Mouse (Mus musculus) heart, embryonic 11.5 days (tissue): ENCODE measurements around the gene Zfp553. TPM values are rescaled to one million over a fixed set of nuclear protein-coding genes. Genes with fewer than 3 reads are reported as not detected.

Source experiments
- ATAC-seq: fragments of 200-750 bp; cut with Nextera tagmentation; replicated peaks from 2 replicates; pipeline ENCODE4 v1.8.0; 2017; ENCODE audit warnings: moderate library complexity; ENCODE audit not compliant: insufficient number of reproducible peaks, low FRiP score, low TSS enrichment
- H3K27ac ChIP-seq: fragments of 300-500 bp; sonication (generic); 2 replicates; pipeline ENCODE4 v1.5.1; 2014; ENCODE audit warnings: mild to moderate bottlenecking, low read depth, low read length
- H3K27me3 ChIP-seq: fragments of 300-500 bp; sonication (generic); 2 replicates; pipeline ENCODE4 v1.6.1; 2014; ENCODE audit warnings: mild to moderate bottlenecking, low read length, mixed read lengths; ENCODE audit not compliant: control insufficient read depth, insufficient read depth
- H3K36me3 ChIP-seq: fragments of 300-500 bp; sonication (generic); 2 replicates; pipeline ENCODE4 v1.6.1; 2014; ENCODE audit warnings: mild to moderate bottlenecking, low read length, moderate library complexity, mixed read lengths; ENCODE audit not compliant: control insufficient read depth, insufficient read depth
- H3K4me1 ChIP-seq: fragments of 300-500 bp; sonication (generic); 2 replicates; pipeline ENCODE4 v1.6.1; 2014; ENCODE audit warnings: low read length; ENCODE audit not compliant: control insufficient read depth, insufficient read depth
- H3K4me2 ChIP-seq: fragments of 300-500 bp; sonication (generic); 2 replicates; pipeline ENCODE4 v1.6.1; 2014; ENCODE audit warnings: mild to moderate bottlenecking, moderate library complexity
- H3K4me3 ChIP-seq: fragments of 300-500 bp; sonication (generic); 2 replicates; pipeline ENCODE4 v1.5.1; 2014; ENCODE audit warnings: low read depth, low read length
- H3K9ac ChIP-seq: fragments of 300-500 bp; sonication (generic); 2 replicates; pipeline ENCODE4 v1.6.1; 2014; ENCODE audit warnings: mild to moderate bottlenecking, low read depth, low read length, moderate library complexity
- H3K9me3 ChIP-seq: fragments of 300-500 bp; sonication (generic); replicated peaks from 2 replicates; pipeline ENCODE4 v1.6.1; 2016; ENCODE audit warnings: low read length; ENCODE audit not compliant: control insufficient read depth
- WGBS: fragments of 180-500 bp; shearing (Covaris S2); extraction: QIAGEN DNeasy Blood & Tissue Kit; methylation state at CpG from one replicate; pipeline ENCODE4 v1.1.7; 2014; ENCODE audit not compliant: insufficient replicate concordance; 5-methylcytosine and 5-hydroxymethylcytosine counted together
- polyA plus RNA-seq: library from polyadenylated mRNA; unstranded; fragments of >200 nt; fragmentation: Nextera tagmentation; extraction: Ambion mirVana; gene quantifications from 2 replicates; pipeline ENCODE4 v1.2.1, GENCODE M21; 2014

The Zfp553 gene
- polyA plus RNA-seq, 1 experiment from 2014 or later, result 12.3 TPM

DNA sequence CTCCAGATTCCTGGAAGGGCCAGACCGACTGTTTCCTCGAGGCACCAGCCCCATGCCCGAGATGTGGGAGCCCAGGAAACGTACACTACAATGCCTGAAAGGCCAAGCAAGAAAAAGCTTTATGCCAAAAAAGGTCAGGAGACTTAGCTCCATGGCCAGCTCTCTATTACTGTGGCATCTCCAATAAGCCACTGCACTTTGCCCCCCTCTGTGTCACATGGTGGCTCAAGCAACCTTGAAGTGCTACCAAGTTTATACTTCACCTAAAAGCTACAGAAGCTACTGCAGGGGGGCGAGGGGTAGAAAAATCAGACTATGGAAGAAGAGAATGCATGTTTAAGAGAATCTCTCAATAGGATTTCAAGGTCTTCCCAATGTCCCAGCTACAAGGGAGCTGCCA is 39.9 kb upstream of the Zfp553 start:
- no peak overlapping the region for H3K4me2 ChIP-seq
- no peak for ATAC-seq

DNA sequence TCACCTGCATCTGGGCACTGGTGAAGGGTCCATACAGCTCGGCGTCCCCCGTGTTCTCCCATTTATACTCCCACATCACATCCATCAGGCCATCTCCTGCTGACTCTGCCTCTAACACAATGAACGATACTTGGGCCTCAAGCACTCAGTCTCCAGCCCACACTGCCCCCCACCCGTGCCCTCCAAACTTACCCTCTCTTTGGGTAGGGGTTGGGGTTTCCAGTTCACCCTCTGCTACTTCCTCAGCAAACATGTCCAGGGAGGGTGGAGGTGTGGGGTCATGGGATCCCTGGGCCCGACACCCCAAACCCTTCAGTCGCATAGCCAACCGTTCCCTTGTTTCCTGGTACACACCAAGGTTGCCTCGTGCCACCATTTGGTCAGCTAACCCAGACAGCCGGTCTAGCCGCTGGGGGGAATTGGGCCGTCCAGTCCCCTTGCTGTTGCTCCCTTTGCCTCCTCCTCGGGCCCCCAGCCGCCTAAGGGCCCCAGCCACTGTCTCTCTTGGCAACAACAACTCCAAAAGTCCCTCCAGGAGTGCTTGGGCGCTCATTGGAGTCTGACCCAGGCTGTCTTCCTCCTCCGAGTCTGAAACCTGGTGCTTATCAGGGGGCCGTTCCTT is 38.7 kb upstream of the Zfp553 start:
- H3K4me1 ChIP-seq, result peaks cover 13% of the 10 kb centered on the region
- H3K27ac ChIP-seq, result no peak overlapping the region
- peak overlapping the region; percentile 88 for H3K4me2 ChIP-seq
- WGBS, result 91% methylated on average over 17 of the region's 17 CpGs
- H3K4me3 ChIP-seq, result 0 out of 2 replicates have a peak overlapping the region, but pooled peaks have one; percentile 74
- peaks cover 37% of the 10 kb centered on the region for H3K36me3 ChIP-seq
- ATAC-seq, result no peak
- no peaks in the 10 kb centered on the region for H3K9me3 ChIP-seq
- H3K27me3 ChIP-seq, result no peaks in the 10 kb centered on the region
- no peak overlapping the region for H3K9ac ChIP-seq

More for the DNA sequence above, 39.9 kb upstream of the Zfp553 start:
- Histone ChIP-seq H3K27ac (no peak overlapping the region), H3K36me3 (peaks cover 25% of the 10 kb centered on the region), H3K27me3 (no peaks in the 10 kb centered on the region), H3K9me3 (no peaks in the 10 kb centered on the region), H3K4me1 (peaks cover 13% of the 10 kb centered on the region), H3K4me3 (no peak overlapping the region), H3K9ac (0 out of 2 replicates have a peak overlapping the region, but pooled peaks have one; percentile 22)
- 95% methylated on average over 5 of the region's 5 CpGs for WGBS

DNA sequence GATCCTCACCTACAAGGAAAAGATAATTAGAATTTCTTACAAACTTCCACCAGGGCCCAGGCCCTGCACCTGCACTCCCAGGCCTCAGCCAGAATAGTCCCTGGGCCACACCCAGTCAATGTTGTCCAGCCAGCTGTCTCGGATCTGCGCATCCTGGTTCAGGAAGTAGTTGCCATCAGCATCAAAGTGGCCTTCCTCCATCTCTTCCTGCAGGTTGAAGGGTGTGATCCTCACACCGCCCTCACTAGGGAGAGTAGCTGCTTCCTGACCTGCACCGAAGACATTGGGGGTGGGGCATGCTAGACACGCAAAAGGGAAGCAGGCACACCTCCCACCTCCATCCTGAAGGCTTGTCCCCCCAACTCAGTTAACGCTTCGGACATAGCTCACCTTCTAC is 38.2 kb upstream of the Zfp553 start:
- H3K36me3 ChIP-seq, result peaks cover 41% of the 10 kb centered on the region
- no peaks in the 10 kb centered on the region for H3K9me3 ChIP-seq
- H3K4me1 ChIP-seq, result peaks cover 13% of the 10 kb centered on the region
- peak overlapping the region; percentile 88 for H3K4me2 ChIP-seq
- peak overlapping the region; percentile 83 for H3K9ac ChIP-seq
- WGBS, result 72% methylated on average over 7 of the region's 7 CpGs
- H3K27ac ChIP-seq, result no peak overlapping the region
- no peaks in the 10 kb centered on the region for H3K27me3 ChIP-seq
- H3K4me3 ChIP-seq, result peak overlapping the region; percentile 74
- ATAC-seq, result no peak

DNA sequence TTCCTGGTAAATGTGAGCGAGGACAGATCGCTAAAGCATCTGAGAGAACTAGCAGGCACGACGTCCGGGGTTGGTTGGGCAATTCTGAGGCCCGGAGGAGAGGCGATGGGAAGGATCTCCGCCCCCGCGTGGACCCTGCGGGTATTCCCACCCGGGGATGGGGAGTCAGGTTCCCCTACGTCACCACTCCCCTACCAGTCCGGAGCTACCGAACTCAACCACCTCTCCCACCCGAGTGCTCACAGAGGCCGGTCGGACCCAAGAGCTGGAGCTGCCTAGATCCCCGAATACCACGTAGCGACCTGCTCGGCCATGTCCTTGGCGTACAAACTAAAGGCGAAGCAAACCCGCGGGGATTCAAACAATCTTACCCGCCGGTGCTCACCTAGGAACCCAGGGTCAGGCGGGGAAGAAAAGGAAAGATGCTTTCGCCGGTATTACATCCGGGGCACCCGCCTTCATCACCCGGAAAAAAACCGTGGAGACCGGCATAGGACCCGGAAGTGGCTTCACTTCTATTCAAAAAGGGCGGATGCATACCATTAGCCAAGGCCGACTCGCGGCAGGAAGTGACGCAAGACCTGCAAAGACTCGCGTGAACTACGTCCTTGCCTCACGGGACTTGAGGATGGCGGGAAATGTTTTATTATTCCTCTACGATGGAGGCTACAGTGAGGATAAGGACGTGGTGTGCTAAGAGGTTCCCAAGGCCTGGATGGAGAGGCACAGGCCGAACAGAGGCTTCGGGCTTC is 37.1 kb upstream of the Zfp553 start, which contains the start of gene Cd2bp2:
Cd2bp2 (minus strand) TSS at position 507 of the 752 bp plus-strand sequence.
- Histone ChIP-seq H3K4me1 (peaks cover 13% of the 10 kb centered on the region), H3K4me3 (peak within 1 kb of the TSS; percentile 74), H3K9me3 (no peaks in the 10 kb centered on the region), H3K9ac (peak within 1 kb of the TSS; percentile 88), H3K4me2 (peak within 1 kb of the TSS; percentile 88), H3K27me3 (no peaks in the 10 kb centered on the region), H3K27ac (peak within 1 kb of the TSS; percentile 91), H3K36me3 (peaks cover 42% of the 10 kb centered on the region)
- under 1% methylated on average over 51 of the region's 51 CpGs for WGBS
- peak; percentile 92 for ATAC-seq

DNA sequence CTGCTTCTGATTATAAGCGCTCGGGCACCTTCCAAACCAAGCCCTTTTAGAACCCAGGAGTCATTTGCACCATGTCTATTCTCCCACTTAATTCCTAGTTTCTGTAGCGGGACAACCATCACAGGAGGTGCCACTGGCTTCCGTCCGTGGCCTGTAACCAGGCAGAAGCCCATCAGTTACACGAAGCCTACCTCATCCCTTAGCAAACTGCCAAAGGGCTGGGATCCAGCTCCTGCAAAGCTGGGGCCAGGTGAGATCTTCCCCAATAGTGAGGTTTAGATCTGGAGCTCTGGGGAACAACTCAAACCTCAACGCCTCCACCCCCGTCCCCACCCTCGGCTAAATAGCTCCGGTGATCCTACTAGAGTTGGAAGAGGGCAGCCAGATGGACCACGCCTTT is 36.4 kb upstream of the Zfp553 start:
- Histone ChIP-seq H3K36me3 (peaks cover 43% of the 10 kb centered on the region), H3K27ac (peak overlapping the region; percentile 89), H3K9me3 (no peaks in the 10 kb centered on the region), H3K4me2 (peak overlapping the region; percentile 88), H3K9ac (peak overlapping the region; percentile 88), H3K4me1 (peaks cover 13% of the 10 kb centered on the region), H3K4me3 (peak overlapping the region; percentile 74), H3K27me3 (no peaks in the 10 kb centered on the region)
- ATAC-seq, result no peak
- WGBS, result 51% methylated on average over 11 of the region's 11 CpGs

DNA sequence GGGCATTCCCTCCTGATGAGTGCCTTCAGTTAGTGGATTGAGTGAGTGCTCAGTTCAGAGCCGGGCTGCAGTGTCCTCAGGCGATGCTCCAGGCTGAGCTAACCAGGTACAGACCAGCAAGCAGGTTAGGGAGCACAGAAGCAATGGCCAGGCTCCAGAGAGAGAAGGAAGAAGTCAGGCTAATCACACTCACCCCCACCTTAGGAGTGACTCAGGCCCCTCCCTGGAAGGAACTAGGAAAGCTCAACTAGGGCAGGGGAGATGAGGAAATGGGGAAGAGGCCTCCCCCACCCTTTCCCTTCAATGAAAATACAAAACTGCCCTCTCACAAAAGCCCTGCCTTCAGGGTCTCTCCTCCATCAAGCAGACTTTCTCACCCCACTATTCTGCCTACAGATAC is 26.3 kb upstream of the Zfp553 start:
- Histone ChIP-seq H3K27me3 (no peaks in the 10 kb centered on the region), H3K4me3 (peak overlapping the region; percentile 94), H3K9me3 (no peaks in the 10 kb centered on the region), H3K36me3 (peaks cover 8% of the 10 kb centered on the region; the same call in 1 of the 2 replicates), H3K4me2 (peak overlapping the region; percentile 98), H3K9ac (peak overlapping the region; percentile 93), H3K27ac (peak overlapping the region; percentile 93; the same call in 1 of the 2 replicates), H3K4me1 (peaks cover 23% of the 10 kb centered on the region)
- WGBS, result 49% methylated on average over 2 of the region's 2 CpGs
- no peak for ATAC-seq

DNA sequence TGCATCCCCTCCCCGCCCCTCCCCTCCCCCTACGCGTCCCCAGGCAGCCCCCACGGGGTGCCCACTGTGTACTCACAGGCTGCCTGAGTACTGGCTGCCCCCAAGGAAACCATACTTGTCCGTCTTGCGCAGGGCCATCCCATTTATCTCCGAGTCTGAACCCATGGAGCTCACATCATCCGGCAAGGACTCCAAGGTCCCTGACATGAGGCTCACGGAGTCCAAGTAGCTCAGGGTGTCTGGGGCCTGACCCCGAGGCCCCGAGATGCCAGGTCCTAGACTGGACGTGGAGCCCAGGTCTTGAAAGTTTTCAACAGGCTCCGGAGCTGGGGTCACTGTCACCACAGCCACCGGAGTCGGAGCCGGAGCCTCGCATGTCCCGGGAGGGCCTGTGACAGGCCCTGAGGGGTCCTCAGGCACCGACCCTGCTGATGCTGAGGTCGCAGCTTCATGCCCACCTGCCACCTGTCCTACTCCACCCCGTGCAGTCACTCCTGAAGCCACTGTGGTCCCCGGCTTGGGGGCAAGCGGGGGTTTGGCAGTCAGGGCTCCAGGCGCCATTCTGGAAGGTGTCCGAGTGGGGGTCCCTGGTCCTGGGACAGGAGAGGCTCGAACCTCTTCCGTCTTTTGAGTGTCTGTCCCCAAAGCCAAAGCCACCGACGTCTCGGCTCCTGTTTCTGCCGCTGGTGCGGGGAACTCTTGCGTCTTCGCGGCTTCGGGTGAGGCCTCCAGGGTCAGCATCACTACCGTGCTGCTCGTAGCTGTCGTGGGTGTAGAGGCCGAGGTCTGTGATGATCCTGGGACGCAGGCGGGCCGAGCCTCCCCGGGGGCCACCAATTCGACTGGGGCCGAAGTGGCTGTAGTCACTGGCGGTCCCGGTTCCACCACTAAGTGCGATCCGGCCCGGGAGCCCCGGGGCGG is 25.2 kb upstream of the Zfp553 start:
- Histone ChIP-seq H3K27me3 (no peaks in the 10 kb centered on the region), H3K4me1 (peaks cover 23% of the 10 kb centered on the region), H3K27ac (peak overlapping the region; percentile 93), H3K4me2 (peak overlapping the region; percentile 98), H3K9ac (peak overlapping the region; percentile 93), H3K9me3 (no peaks in the 10 kb centered on the region), H3K4me3 (peak overlapping the region; percentile 94), H3K36me3 (peaks cover 6% of the 10 kb centered on the region; the same call in 1 of the 2 replicates)
- peak; percentile 8; the same call in 1 of the 2 replicates for ATAC-seq
- WGBS, result under 1% methylated on average over 53 of the region's 53 CpGs

DNA sequence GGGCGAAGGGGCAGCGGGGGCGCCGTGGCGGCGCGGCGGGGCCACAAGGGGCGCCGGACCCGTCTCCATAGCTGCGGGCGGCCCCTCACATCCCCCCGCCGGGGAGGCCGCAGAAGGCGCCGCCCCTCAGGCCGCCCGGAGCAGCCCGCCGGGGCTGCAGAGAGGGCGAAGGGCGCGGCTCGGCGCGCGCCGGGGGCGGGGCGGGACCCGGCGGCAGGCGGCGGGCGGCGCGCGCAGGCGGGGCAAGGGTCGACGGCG is 24.6 kb upstream of the Zfp553 start, which contains the start of gene Tbc1d10b:
Tbc1d10b (minus strand) TSS at position 174 of the 258 bp plus-strand sequence.
- under 1% methylated on average over 41 of the region's 44 CpGs for WGBS

More for the DNA sequence above, 24.6 kb upstream of the Zfp553 start, which contains the start of gene Tbc1d10b:
- peak within 1 kb of the TSS; percentile 94 for H3K4me3 ChIP-seq
- H3K4me2 ChIP-seq, result peak within 1 kb of the TSS; percentile 98
- peaks cover 23% of the 10 kb centered on the region for H3K4me1 ChIP-seq
- no peaks in the 10 kb centered on the region for H3K27me3 ChIP-seq
- H3K27ac ChIP-seq, result peak within 1 kb of the TSS; percentile 93
- peak; percentile 58 for ATAC-seq
- no peaks in the 10 kb centered on the region for H3K9me3 ChIP-seq
- 0 out of 2 replicates have a peak, but pooled peaks cover 3% of the 10 kb centered on the region for H3K36me3 ChIP-seq
- H3K9ac ChIP-seq, result peak within 1 kb of the TSS; percentile 93
